Mouse (Mus musculus): ENCODE data around the gene Nlgn1.

GRCm38 (mm10) chr3:25757813-25758212, 574.4 kb downstream of the Nlgn1 start:
- no peak for TF ChIP-seq POLR2A (IDR thresholded peaks at IDR 0.05; ENCODE audit: borderline replicate concordance, extremely low read depth, low read depth, low read length)
- TF ChIP-seq CTCF (IDR thresholded peaks at IDR 0.05; ENCODE audit: insufficient read depth, low read length): no peak
